Comparison of ENCODE assay signal across 7 mouse cellular contexts in genomic region chr11:87470807-87471698, GRCm38 (mm10).
DNase-seq lines count a peak whose midpoint lies in the region; ATAC-seq and TF ChIP-seq lines count a peak whose summit lies in the region.
"Not testable (repeated sequence)": the region's sequence is repeated elsewhere in the genome, so short reads cannot be mapped to it uniquely, and the experiment has no call there.

No protein-coding gene starts in this region.

- TF ChIP-seq CTCF in intestine, postnatal 0 days (IDR thresholded peaks at IDR 0.05; ENCODE audit: low read depth) = not testable (repeated sequence)

- not testable (repeated sequence) for H3K27ac ChIP-seq in embryonic facial prominence, embryonic 11.5 days (replicated peaks; ENCODE audit: low read depth, low read length); intestine, postnatal 0 days (ENCODE audit: low read depth, low read length)
- H3K27ac ChIP-seq in limb, embryonic 10.5 days = peak overlapping the region; percentile 71; the same call in 1 of the 2 replicates
- peak overlapping the region; percentile 35; the same call in 1 of the 2 replicates for H3K27ac ChIP-seq in midbrain, embryonic 12.5 days (replicated peaks)

- H3K9me3 ChIP-seq in embryonic facial prominence, embryonic 11.5 days (replicated peaks; ENCODE audit: control insufficient read depth, low read length); intestine, postnatal 0 days (ENCODE audit: control insufficient read depth); limb, embryonic 10.5 days (replicated peaks); midbrain, embryonic 12.5 days: not testable (repeated sequence)

- not testable (repeated sequence) for H3K36me3 ChIP-seq in embryonic facial prominence, embryonic 11.5 days (replicated peaks; ENCODE audit: control insufficient read depth, insufficient read depth, low read depth, low read length); intestine, postnatal 0 days (ENCODE audit: control insufficient read depth, insufficient read depth); limb, embryonic 10.5 days; midbrain, embryonic 12.5 days

- H3K4me2 ChIP-seq in embryonic facial prominence, embryonic 11.5 days (ENCODE audit: low read depth, low read length) = peak overlapping the region; percentile 43
- H3K4me2 ChIP-seq in intestine, postnatal 0 days (replicated peaks; ENCODE audit: low read depth) = peak overlapping the region; percentile 49
- peak overlapping the region; percentile 48 for H3K4me2 ChIP-seq in midbrain, embryonic 12.5 days (replicated peaks)

- not testable (repeated sequence) for H3K27me3 ChIP-seq in embryonic facial prominence, embryonic 11.5 days (ENCODE audit: control insufficient read depth, insufficient read depth, low read length); intestine, postnatal 0 days (replicated peaks; ENCODE audit: control insufficient read depth, insufficient read depth, low read length); limb, embryonic 10.5 days (ENCODE audit: low read depth, poor library complexity, severe bottlenecking)
- H3K27me3 ChIP-seq in midbrain, embryonic 12.5 days = peaks cover 11% of the 10 kb centered on the region

- under 1% methylated on average over 25 of the region's 63 CpGs for WGBS in embryonic facial prominence, embryonic 11.5 days
- WGBS in intestine, postnatal 0 days = under 1% methylated on average over 25 of the region's 63 CpGs
- under 1% methylated on average over 29 of the region's 63 CpGs for WGBS in limb, embryonic 10.5 days
- WGBS in midbrain, embryonic 12.5 days = under 1% methylated on average over 26 of the region's 63 CpGs

- H3K4me3 ChIP-seq in embryonic facial prominence, embryonic 11.5 days (ENCODE audit: low read depth, low read length) = peak overlapping the region; percentile 26
- not testable (repeated sequence) for H3K4me3 ChIP-seq in intestine, postnatal 0 days (ENCODE audit: low read depth, low read length)
- peak overlapping the region; percentile 42 for H3K4me3 ChIP-seq in limb, embryonic 10.5 days
- H3K4me3 ChIP-seq in midbrain, embryonic 12.5 days = peak overlapping the region; percentile 30

- DNase-seq in adrenal gland, postnatal 14 days = peak; percentile 81
- peak; percentile 82 for DNase-seq in embryonic facial prominence, embryonic 11.5 days (ENCODE audit: low spot score)
- DNase-seq in heart, adult 11 months = peak; percentile 99
- DNase-seq in limb, embryonic 10.5 days (ENCODE audit: low spot score) = peak; percentile 81
- DNase-seq in skeletal muscle tissue, adult 2 months (ENCODE audit: low read depth, low spot score) = peak; percentile 87

- H3K4me1 ChIP-seq in embryonic facial prominence, embryonic 11.5 days (ENCODE audit: control insufficient read depth, insufficient read depth, low read length); intestine, postnatal 0 days (replicated peaks; ENCODE audit: control insufficient read depth, insufficient read depth, low read length); midbrain, embryonic 12.5 days: not testable (repeated sequence)
- peaks cover 18% of the 10 kb centered on the region for H3K4me1 ChIP-seq in limb, embryonic 10.5 days

- ATAC-seq in embryonic facial prominence, embryonic 11.5 days (replicated peaks; ENCODE audit: insufficient number of reproducible peaks, low FRiP score, low TSS enrichment, low read depth) = peak; percentile 98
- ATAC-seq in intestine, postnatal 0 days = peak; percentile 99
- ATAC-seq in midbrain, embryonic 12.5 days (ENCODE audit: low FRiP score, low read depth) = peak; percentile 99

- 0 out of 2 replicates have a peak overlapping the region, but pooled peaks have one; percentile 13 for H3K9ac ChIP-seq in embryonic facial prominence, embryonic 11.5 days (replicated peaks; ENCODE audit: low read length)
- not testable (repeated sequence) for H3K9ac ChIP-seq in intestine, postnatal 0 days (ENCODE audit: low read depth, low read length); midbrain, embryonic 12.5 days (replicated peaks)
